Mouse (Mus musculus) liver (tissue): ENCODE measurements around the gene Pde4d.
A peak's percentile ranks its signal among the peaks of the same experiment; 100 is the strongest.

Experiments used
- DNase-seq: peaks from one replicate; pipeline ENCODE4 v3.0.0-alpha.2; 2020; ENCODE audit warnings: mixed read lengths

Pde4d gene

DNA sequence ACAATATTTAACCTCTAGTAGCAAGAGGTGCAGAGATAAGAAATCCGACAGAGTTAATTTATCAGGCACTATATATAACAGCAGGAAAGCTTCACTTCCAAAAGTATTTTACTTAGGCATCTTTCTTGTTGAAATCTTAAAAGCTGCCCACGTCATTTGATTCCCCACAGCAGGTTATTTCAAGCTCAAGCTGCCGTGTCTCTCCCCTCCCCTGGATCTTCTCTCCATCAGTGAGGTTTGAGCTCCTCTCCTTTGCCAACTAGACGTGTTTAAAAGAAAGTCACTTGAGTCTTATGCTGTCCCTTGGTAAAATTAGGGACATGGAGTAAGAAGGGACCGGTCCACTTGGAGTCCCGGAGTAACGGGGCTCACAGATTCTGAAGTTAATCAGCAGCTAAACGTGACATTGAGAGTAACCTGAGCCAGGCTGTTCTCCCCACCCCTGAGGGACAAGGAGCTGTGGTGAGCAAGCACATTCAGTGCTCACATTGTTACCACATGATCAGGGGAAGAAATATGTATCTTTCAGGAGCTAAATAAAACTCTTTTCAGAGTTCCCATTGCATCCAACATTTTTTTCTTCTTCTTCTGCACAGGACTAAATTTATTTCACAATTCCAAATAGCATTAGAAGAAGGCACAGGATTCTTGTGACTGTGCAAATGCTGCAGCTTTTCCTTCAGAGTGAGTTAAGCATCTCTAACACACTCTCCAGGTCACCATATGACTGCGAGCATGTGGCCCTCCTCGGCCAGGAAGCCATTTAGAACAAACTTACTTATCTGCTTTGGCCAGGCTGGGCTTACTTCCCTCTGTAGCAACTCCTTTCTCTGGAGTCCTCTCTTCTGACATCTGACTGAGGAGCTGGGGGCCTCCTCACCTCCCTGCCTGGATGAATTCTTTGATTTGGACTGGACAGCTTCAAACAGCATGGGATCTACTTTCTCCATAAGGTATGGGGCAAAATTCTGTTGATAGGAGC lies at the start of gene Pde4d:
Gene Pde4d, plus strand, starts transcription at position 833 of the 982 bp plus-strand sequence.
- peak; percentile 23 for DNase-seq

DNA sequence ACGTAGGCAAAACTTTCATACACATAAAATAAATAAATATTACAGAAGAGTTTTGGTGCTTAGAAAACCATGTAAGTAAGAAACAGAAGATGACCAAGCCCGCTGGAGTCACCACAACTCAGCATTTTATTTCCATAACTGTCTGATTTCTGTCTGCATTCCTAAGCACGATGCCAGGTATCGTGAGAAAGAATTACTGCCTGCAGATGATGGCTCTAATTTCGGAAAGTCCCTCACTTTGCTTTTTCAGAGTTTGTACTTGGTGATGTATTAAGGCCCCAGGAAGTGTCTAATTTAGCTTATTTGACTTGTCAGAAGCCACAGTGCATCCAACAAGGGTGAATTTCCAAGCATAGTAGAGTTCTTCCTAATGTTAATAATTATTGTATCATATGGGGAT lies 46.6 kb upstream of the Pde4d start:
- DNase-seq = no peak

DNA sequence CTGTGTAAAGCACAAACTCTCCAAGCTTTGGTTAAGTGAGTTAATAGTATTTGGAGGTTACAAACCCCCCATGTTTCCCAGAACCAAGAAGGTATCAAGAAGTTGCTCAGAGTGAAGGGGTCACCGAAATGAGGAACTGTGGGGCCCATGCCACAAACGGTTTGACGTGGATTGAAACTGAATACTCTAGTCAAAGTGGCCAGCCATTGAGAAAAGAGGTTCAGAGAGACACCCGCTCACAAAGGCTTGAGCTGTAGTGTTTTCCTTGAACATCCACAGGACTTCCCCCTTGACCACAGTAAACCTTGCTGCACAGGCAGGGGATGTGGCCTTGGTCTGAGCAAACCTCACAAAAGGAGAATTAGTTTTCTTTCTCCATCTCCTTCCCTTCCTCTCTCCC lies 45.4 kb upstream of the Pde4d start:
- DNase-seq = no peak

DNA sequence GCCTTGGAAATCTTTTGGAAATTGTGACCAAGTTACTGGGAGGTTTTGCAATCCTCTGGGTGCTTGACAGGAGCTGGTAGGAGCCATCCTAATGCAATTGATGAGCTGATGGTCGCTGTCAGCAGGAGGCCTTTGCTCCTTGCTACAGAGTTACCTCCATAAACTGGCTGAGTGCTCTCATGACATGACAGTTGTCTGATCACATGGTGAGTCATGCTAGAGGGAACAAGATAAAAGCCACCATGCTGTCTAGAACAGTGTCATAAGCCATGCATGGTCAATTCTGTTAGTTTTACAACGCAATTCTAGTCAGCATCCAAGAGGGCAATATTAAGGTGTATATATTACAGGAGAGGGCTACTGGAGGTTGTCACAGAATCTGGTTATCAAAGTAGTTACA lies 34.3 kb upstream of the Pde4d start:
- no peak for DNase-seq

DNA sequence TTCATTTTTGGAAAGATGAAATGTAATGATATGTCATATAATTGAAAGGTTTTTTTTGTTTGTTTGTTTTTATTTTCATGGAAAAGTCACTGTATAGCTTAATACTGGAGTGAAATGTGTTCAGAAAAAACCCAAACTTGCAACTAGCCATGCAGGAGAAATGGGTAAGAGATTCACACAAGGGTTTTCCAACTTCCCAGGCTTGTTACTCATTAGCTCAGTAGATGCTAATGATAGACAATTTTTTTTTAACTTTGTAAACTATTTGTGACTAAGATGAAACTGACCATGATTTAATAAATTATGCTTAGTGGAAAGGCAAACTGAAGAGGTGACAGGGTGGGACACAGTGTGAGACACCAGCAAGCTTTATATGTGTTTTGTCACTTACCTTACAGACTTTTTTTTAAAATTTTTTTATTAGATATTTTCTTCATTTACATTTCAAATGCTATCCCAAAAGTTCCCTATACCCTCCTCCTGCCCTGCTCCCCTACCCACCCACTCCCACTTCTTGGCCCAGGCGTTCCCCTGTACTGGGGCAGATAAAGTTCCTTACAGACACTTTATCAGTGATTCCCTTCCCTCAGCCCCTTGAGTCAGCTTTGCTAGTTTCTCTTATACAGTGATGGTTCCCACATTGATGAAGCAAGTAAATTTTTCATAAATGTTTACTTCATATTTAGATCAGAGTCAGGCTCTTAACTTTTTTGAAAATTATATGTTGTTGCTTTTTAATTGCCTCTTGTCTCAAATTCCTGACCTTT lies 30.8 kb upstream of the Pde4d start:
- DNase-seq = peak; percentile 23

DNA sequence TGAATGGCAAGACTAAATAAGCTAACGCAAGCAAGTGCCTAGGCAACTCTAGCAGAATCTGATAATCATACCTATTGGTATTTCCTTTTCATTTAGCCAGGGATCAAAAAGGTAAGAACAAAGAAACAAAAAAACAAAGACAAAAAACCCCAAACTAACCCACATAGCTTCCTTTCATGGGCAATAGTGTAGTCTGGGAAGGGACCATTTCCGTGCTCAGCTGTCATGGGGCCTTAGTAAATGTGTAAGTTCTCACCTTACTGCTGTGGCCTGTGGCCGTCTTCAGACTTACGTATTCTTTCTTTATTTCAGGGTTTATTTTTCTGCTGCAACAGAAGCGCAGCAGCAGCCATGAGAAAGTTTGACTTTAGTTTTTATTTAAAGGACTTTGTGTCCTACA lies 23.4 kb upstream of the Pde4d start:
- DNase-seq = no peak

DNA sequence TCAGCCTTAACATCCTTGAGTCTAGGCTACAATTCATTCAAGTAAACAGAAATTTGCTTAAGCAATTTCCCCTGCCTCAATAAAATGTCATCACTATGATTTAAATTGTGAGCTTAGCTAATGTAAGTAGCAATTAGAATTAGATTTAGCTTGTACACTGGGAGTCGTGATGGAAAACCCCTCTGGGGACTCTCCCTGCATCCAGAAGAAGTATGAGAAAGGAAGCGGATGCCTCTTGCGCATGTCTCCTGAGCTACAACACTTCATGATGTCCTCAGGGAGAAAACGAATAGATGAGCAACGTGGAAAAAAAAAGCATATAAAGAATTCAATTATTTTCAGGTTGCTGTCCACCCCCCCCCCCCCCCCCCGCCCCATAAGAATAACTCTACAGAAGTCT lies 20.9 kb upstream of the Pde4d start:
- DNase-seq = no peak

DNA sequence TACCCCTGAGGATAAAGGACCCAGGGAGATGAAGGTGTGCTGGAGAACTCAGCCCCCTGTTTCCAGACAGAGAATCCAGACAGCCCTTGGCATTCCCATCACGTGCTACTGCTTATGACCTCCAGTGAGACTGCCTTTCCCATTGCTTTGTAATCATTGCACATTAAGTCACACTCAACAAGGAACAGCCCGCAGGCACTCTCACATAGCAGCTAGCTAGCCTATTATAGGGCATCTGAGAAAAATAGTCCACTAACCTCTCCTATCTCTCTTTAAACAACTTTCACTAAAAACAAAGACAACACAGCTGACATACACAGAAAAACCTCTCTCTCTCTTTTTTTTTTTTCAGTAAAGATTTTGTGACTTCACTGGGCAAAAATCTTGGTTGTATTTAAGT lies 20.1 kb upstream of the Pde4d start:
- no peak for DNase-seq

DNA sequence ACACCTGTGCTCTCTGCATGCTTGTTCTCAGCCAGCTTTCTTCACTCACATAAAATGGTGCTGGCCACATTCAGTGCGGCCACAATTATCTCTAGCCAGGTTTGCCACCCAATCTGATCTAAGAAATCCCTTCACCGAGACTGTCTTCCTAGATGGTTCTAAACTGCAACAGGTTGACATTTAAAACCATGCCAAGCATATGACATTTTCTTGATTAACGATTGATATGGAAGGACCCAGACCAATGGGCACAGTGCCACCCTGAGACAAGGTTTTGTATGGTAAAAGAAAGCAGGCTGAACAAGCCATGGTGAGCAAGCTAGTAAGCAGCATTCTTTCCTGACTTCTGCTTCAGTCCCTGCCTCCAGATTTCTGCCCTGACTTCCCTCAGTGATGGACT lies 18.0 kb upstream of the Pde4d start:
- DNase-seq = no peak

DNA sequence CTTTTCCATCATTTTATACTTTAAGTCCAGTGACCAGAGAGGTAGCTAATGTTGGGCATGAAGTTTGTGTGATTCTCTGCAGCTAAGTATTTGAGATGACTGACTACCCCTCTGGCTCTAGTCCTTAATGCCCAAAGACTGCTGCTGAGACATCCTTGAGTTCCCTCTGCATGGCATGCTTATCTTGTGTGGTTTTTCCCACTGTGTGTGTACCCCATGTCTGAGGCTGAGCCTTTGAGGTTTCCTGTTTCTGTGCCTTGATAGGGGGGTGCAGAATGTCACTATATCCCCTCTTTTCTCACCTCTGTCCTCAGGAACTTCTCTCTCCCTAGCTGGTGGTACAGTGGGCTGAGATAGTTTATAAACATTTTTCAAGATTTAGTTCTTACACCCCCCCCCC lies 14.1 kb upstream of the Pde4d start:
- no peak for DNase-seq

DNA sequence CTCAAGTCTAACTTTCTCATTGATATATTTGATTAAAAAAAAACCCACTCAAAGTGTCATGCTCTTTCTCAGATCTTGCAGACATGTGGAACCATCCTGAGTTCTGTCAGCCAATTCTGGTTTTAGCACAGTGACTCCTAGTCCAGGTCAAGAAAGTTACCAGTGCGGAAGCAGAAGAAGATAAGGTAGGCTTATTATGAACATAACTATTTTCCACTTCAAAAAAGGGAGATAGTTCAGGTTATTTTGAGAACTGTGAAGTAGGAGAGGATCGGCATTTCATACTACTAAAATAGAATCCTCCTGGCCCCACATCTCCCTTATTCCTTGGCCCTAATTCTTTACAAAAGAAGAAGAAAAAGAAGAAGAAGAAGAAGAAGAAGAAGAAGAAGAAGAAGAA lies 12.3 kb upstream of the Pde4d start:
- DNase-seq = no peak

DNA sequence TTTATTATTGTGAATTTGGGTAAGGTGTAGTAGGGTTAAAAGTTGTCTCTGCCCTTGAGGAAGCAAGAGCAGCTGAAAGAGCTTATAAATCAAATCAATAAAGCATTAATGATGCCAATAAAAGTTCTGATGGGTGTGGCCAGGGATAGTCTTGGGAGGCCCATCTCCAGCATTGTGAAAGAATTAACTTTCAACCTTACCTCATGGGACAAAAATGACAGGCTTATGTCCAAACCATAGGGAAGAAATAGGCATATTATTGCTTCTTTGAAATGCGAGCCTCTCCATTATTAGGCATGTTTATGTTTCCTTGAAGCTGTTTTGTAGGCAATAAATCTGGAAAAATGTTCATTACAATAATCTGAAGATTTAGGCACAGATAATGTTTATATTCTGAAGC lies 10.7 kb upstream of the Pde4d start:
- no peak for DNase-seq

DNA sequence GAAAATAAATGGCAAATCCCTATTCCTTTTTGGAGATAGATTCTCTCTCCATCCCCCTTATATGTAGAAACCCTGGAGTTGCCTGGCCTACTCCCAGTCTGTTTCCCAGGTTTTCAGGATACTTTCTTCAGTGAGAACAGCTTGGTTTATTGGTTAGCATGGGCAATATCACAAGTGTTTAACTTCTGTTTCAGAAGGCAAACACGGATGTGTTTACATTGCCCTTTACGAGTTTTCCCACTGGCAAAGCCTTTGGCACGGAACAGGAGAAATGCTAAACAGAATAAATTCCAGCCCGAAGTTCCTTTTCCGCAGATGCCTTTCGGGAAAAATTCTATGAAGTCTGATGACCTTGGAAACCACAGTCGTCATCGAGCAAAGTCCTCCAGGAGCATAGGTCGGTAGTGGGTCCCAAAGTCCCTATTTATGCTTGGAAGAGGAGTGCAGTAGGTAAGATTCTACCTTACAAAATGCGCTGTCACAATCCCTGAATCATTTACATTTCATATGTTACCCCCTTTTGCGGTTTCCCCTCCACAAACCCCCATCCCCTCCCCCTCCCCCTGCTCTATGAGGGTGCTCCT lies 1.3 kb upstream of the Pde4d start:
- no peak for DNase-seq

DNA sequence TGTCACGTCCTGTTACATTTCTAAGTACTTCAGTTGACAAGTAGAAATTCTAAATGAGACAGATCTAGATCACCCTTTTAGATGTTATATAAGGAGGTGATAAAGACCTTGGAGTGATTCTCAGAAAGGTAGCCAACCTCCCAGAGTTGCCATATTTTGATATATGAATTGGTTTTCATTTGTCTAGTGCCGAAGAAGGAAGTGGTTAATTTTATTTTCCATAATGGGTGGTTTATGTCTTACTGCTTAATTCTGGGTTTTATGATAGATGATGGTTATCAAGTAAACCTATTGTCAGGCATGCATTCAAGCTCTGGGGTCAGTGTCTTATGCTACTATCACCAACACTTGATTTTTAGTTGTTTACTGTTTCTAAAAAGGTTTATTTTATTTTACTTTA lies 1.4 kb downstream of the Pde4d start:
- DNase-seq = no peak

DNA sequence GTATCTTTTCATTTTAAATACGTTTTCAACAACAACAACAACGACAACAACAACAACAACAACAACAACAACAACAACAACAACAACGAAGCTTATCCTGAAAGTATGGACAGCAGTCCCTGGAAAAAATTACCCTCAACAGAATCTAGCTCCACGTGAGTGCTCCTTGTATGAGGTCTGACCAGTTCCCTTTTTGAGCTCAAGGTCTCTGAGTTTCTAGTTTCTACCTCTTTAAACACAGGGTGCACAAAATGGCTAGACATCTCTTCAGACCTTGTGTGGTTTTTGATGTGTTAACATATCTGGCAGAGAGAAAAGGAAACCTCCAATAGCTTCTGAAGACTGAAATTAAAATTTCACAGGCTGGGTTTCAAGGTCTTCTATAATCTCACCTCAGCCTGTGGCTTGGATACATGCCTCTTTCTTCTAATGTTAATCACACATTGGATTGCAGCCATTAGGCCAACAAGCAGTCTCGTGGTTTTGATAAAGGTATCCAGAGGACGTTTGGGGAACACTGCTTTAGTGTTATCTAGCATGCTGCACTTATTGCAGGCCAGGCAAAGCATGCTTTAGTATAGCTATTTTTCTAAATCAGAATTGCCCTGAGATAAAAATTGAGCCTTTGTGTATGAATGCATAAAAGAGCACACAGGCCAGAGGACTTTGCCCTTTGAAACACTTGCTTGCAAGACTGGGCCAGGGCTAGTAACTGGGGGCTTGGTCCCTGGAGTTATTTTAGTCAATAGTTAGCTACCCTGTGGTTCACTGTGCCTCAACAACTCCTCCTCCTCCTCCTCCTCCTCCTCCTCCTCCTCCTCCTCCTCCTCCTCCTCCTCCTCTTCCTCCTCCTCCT lies 3.5 kb downstream of the Pde4d start:
- DNase-seq = no peak

DNA sequence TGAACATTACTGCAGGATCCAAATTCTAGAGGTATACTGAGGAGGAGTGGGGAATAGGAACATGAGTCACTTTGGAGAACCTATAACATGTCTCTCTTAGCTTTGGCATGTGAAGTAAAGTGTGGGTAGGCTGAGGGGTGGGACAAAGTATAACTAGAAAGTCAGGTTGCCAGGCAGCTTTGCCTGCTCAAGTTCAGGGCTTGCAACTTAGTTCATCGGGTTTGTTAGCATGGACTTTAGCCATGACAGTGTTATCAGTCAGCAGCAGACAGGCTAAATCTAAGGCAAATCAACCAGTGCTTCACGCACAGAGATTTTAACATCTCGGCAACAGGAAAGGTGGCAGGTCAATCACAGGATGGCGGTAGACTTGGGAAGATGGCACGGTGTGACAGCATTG lies 12.8 kb downstream of the Pde4d start:
- no peak for DNase-seq

DNA sequence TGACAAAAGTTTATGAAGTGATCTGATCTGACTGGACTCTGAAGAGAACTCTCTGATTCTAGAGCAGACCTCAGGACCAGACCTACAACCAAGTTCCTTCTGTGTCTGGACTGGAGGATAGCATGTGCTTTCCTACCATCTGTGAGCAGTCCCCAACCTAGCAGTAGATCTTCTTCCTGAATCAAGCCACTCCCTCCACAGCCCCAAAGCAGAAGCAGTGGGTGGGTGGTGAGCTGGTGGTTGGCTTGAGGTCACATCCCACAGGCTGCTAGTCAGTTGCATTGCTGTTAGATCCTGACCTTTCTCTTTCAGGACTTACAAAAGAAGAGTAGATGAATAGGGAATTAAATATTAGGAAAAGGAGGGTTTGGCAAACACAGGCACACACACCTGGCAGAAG lies 16.0 kb downstream of the Pde4d start:
- peak; percentile 14 for DNase-seq

DNA sequence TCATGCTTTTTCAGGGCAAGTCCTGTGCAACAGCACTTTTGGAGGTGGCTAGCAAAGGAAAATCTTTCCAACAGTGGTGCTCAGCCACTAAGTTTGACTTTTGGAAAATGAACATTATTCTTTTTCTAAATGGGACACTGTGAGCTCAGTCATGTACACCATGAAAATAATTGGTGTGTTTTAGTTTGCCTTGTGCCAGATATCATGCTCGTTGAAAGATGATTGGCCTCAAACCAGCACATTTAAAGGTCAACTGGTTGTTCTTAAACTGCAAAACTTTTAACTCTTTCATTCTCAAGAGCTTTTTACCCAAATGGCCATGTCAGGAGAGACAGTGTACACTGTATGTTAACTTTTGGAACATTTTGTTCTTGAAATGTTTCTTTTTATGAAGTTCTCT lies 17.3 kb downstream of the Pde4d start:
- no peak for DNase-seq

DNA sequence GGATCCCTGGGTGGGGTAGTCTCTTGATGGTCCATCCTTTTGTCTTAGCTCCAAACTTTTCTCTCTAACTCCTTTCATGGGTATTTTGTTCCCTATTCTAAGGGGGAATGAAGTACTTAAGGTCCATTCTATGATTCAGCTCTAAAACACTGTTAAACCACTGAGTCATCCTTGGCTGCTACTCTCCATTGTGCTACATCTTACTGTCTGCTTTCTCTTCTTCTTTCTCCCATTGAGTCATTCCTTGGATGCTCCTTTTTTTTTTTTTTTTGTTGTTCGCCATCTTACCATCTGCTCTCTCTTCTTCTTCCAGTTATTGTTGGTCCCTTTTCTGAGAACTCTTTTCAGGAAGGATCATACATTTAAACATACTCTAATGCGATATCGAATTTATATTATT lies 30.7 kb downstream of the Pde4d start:
- no peak for DNase-seq

DNA sequence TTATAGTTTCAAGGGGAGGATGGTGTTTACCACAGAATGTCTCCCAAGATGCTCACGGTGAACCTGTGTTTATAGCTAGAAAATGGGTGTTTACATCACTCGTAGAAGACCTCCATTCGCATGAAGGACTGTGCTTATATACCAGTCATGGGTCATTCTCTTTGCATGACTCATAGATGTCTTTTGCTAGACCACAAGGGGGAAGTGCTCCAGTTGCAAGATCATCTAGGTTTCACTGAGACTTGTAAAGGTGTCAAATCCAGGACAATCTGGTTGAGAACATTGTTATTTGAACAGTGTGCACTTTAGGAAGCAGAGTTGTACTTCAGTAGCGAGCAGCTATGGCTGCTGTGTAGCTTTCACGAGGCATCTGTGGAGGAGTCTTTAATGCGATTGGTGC lies 35.3 kb downstream of the Pde4d start:
- DNase-seq = no peak

DNA sequence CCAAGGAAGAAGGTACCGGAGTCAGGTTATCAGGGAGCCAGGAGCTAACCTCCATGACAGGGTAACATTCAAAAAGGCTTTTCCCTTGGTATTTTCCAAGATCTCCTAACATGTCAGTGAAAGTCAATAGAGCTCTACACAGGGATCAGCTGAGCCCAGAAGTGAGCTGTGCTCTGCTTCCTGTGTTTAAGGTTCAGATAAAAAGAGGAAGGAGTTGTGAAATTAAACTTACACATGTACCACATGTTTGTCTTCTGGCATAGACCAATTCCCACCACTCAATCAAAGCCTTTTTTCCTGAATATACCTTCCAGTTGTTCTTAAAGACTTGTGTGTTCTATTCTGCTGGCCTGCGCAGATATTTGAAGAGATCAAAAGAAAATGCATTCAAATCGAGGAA lies 37.3 kb downstream of the Pde4d start:
- no peak for DNase-seq

DNA sequence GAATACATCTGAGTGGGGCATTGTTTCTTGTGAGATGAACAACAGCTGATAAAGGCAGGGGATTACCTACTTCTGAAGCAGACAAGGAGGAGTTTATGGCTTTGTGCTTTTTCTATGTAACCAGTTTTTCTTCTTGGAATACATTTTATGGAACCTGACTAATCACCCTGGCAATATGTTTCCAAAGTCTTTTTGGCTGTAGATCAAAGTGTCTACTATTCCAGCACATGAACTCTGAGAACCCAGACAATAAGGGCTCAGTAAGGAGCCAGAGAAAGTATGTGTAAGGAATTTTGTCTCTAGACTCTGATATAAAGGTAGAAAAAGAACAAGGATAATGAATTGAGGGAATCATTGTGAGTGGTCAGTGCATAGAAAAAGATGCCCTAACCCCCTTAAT lies 40.1 kb downstream of the Pde4d start:
- no peak for DNase-seq

DNA sequence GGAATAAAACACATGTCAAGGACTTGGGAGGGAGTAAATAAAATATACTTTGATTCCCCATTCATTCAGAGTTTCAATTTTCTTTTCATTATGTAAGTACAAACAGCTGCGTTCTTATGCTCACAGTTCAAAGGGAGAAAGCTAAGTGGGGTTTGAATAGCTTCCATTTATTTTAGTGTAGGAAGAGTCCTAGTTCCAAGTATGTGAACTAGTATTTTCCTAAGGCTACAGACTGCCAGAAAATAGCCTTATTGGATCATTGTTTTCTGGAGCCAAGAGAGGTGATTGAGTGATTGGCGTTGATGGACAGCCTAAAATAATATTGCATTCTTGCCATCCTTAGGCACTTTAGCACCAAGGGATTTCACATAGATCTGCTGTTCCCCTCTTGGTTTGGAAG lies 41.1 kb downstream of the Pde4d start:
- no peak for DNase-seq
